Mouse (Mus musculus) thymus, postnatal 0 days (tissue): ENCODE measurements around the gene Ebf1. TPM values are rescaled to one million over a fixed set of nuclear protein-coding genes. Genes with fewer than 3 reads are reported as not detected.

Experiments used
- DNase-seq: peaks from one replicate; pipeline ENCODE4 v3.0.0-alpha.2; 2015; ENCODE audit warnings: low spot score
- polyA plus RNA-seq: library from polyadenylated mRNA; unstranded; fragments of >200 nt; fragmentation: Nextera tagmentation; extraction: Ambion mirVana; gene quantifications from 2 replicates; pipeline ENCODE4 v1.2.1, GENCODE M21; 2015

The Ebf1 gene
- polyA plus RNA-seq, 1 experiment from 2014 or later = 4.1 TPM

GRCm38 (mm10) chr11:44775549-44775948 is 158.4 kb downstream of the Ebf1 start:
- no peak for DNase-seq

- no peak for DNase-seq
These were observed 159.4 kb downstream of the Ebf1 start for GRCm38 (mm10) chr11:44776556-44776955.

- no peak for DNase-seq
These were observed 160.5 kb downstream of the Ebf1 start for GRCm38 (mm10) chr11:44777331-44778310.

GRCm38 (mm10) chr11:44779030-44779429 is 161.9 kb downstream of the Ebf1 start:
- DNase-seq = no peak

GRCm38 (mm10) chr11:44784255-44785029 is 167.3 kb downstream of the Ebf1 start:
- DNase-seq = no peak

- DNase-seq = no peak
These were observed 167.9 kb downstream of the Ebf1 start for GRCm38 (mm10) chr11:44785063-44785462.

GRCm38 (mm10) chr11:44785479-44785878 is 168.4 kb downstream of the Ebf1 start:
- DNase-seq = no peak

- DNase-seq = no peak
These were observed 170.9 kb downstream of the Ebf1 start for GRCm38 (mm10) chr11:44788003-44788402.

GRCm38 (mm10) chr11:44792816-44793215 is 175.7 kb downstream of the Ebf1 start:
- DNase-seq = no peak

- DNase-seq = no peak
These were observed 177.8 kb downstream of the Ebf1 start for GRCm38 (mm10) chr11:44794883-44795282.

- no peak for DNase-seq
These were observed 178.7 kb downstream of the Ebf1 start for GRCm38 (mm10) chr11:44795767-44796166.

GRCm38 (mm10) chr11:44798270-44798669 is 181.2 kb downstream of the Ebf1 start:
- no peak for DNase-seq

GRCm38 (mm10) chr11:44804046-44804445 is 186.9 kb downstream of the Ebf1 start:
- no peak for DNase-seq

- DNase-seq = no peak
These were observed 189.5 kb downstream of the Ebf1 start for GRCm38 (mm10) chr11:44806589-44806988.

- DNase-seq = no peak
These were observed 191.9 kb downstream of the Ebf1 start for GRCm38 (mm10) chr11:44808855-44809546.

GRCm38 (mm10) chr11:44811007-44811406 is 193.9 kb downstream of the Ebf1 start:
- DNase-seq = no peak

GRCm38 (mm10) chr11:44812193-44812746 is 195.2 kb downstream of the Ebf1 start:
- no peak for DNase-seq

GRCm38 (mm10) chr11:44813534-44813933 is 196.4 kb downstream of the Ebf1 start:
- no peak for DNase-seq

- DNase-seq = no peak
These were observed 197.7 kb downstream of the Ebf1 start for GRCm38 (mm10) chr11:44814847-44815246.

GRCm38 (mm10) chr11:44815991-44816390 is 198.9 kb downstream of the Ebf1 start:
- no peak for DNase-seq

- no peak for DNase-seq
These were observed 205.2 kb downstream of the Ebf1 start for GRCm38 (mm10) chr11:44822312-44822711.
